Mouse (Mus musculus) embryonic facial prominence, embryonic 15.5 days (tissue): ENCODE measurements around the gene Crhbp. TPM values are rescaled to one million over a fixed set of nuclear protein-coding genes. Genes with fewer than 3 reads are reported as not detected.

Experiments
- ATAC-seq: fragments of 200-750 bp; cut with Nextera tagmentation; 2 replicates; pipeline ENCODE4 v1.8.0; 2017; ENCODE audit warnings: low read depth, moderate TSS enrichment; ENCODE audit not compliant: insufficient number of reproducible peaks, low FRiP score, low TSS enrichment
- H3K27ac ChIP-seq: fragments of 300-500 bp; sonication (generic); replicated peaks from 2 replicates; pipeline ENCODE4 v1.5.1; 2015; ENCODE audit warnings: mild to moderate bottlenecking, inconsistent platforms
- H3K27me3 ChIP-seq: fragments of 300-500 bp; sonication (generic); 2 replicates; pipeline ENCODE4 v1.6.1; 2015; ENCODE audit warnings: inconsistent platforms
- H3K36me3 ChIP-seq: fragments of 300-500 bp; sonication (generic); 2 replicates; pipeline ENCODE4 v1.6.1; 2015; ENCODE audit warnings: mild to moderate bottlenecking, inconsistent platforms
- H3K4me1 ChIP-seq: fragments of 300-500 bp; sonication (generic); 2 replicates; pipeline ENCODE4 v1.6.1; 2015; ENCODE audit warnings: inconsistent platforms
- H3K4me2 ChIP-seq: fragments of 300-500 bp; sonication (generic); replicated peaks from 2 replicates; pipeline ENCODE4 v1.6.1; 2015; ENCODE audit warnings: mild to moderate bottlenecking, inconsistent platforms
- H3K4me3 ChIP-seq: fragments of 300-500 bp; sonication (generic); replicated peaks from 2 replicates; pipeline ENCODE4 v1.5.1; 2015; ENCODE audit warnings: mild to moderate bottlenecking, inconsistent platforms
- H3K9ac ChIP-seq: fragments of 300-500 bp; sonication (generic); 2 replicates; pipeline ENCODE4 v1.6.1; 2015; ENCODE audit warnings: inconsistent platforms
- H3K9me3 ChIP-seq: fragments of 300-500 bp; sonication (generic); replicated peaks from 2 replicates; pipeline ENCODE4 v1.6.1; 2016; ENCODE audit warnings: inconsistent platforms
- WGBS: fragments of 180-500 bp; shearing (Covaris S2); methylation state at CpG from one replicate; pipeline ENCODE4 v1.1.7; 2015; 5-methylcytosine and 5-hydroxymethylcytosine counted together
- polyA plus RNA-seq: library from polyadenylated mRNA; unstranded; fragments of >200 nt; fragmentation: Nextera tagmentation; extraction: Ambion mirVana; gene quantifications from 2 replicates; pipeline ENCODE4 v1.2.1, GENCODE M21; 2015

Crhbp gene
- polyA plus RNA-seq, 1 experiment from 2014 or later = 0.68 TPM

DNA sequence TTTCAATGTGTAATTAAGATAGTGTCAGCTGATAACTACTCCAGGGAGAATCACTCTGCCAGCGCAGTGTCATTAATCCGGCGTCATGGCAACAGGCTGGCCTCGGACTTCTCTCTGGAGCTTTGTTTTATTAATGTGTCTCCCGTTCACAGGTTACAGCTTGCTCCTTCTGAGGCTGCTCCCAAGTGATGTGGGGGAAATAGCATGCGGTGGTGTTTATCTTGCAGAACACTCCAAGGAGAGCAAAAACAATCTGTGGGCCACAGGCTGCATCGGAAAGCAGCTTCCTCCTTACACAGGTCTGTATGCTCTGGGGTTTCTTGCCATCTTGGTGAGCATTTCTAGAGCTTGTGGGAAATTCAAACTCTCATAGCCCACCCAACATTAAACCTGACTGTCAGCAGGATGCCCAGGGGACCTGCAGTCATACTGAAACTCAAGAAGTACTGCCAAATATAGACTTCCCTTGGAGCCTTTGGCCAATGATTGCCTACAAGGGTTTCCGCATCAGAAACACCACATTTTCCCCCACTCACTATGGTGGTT lies 25.4 kb downstream of the Crhbp start:
- ATAC-seq = peak; percentile 80
- H3K4me1 ChIP-seq = no peaks in the 10 kb centered on the region
- no peaks in the 10 kb centered on the region for H3K9me3 ChIP-seq
- H3K4me3 ChIP-seq = no peak overlapping the region
- WGBS = 33% methylated on average over 8 of the region's 8 CpGs
- H3K36me3 ChIP-seq = no peaks in the 10 kb centered on the region
- H3K4me2 ChIP-seq = no peak overlapping the region
- H3K27me3 ChIP-seq = no peaks in the 10 kb centered on the region
- no peak overlapping the region for H3K9ac ChIP-seq
- H3K27ac ChIP-seq = no peak overlapping the region

DNA sequence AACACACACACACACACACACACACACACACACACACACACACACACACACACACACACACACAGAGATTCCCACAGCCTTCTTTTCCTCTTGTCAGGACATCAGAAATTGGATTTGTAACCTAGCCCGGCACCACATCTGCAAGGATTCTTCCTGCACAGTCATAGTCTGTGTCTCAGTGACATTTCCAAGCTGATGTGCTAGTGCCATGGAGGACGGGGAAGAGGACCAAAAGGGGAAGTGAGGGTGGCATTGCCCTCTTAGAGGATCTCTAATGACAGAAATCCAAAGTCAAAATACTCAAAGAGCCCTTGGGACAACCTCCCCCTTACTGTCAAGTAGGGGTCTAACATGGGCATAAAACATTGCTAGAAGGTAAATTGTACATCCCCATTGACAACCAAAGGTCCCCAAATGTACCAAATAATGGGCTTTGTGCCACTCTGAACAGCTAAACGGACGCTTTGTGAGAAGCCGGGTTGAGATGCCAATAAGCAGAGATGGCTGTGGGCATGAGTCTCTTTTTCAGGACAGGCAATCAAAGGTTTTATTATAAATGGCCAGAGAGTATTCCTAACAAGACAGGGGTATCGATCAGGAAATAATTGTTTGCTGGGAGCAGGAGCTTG lies 26.0 kb downstream of the Crhbp start:
- Histone ChIP-seq H3K9me3 (no peaks in the 10 kb centered on the region), H3K4me2 (no peak overlapping the region), H3K4me3 (no peak overlapping the region), H3K27me3 (no peaks in the 10 kb centered on the region), H3K27ac (no peak overlapping the region), H3K9ac (no peak overlapping the region), H3K36me3 (no peaks in the 10 kb centered on the region), H3K4me1 (no peaks in the 10 kb centered on the region)
- ATAC-seq = no peak
- 53% methylated on average over 6 of the region's 6 CpGs for WGBS

GRCm38 (mm10) chr13:95412257-95412656 lies 32.5 kb downstream of the Crhbp start:
- Histone ChIP-seq H3K27ac (no peak overlapping the region), H3K27me3 (no peaks in the 10 kb centered on the region), H3K9ac (no peak overlapping the region), H3K4me1 (no peaks in the 10 kb centered on the region), H3K4me3 (no peak overlapping the region), H3K36me3 (no peaks in the 10 kb centered on the region), H3K9me3 (no peaks in the 10 kb centered on the region), H3K4me2 (no peak overlapping the region)
- no peak for ATAC-seq
- WGBS = 58% methylated on average over 2 of the region's 2 CpGs

DNA sequence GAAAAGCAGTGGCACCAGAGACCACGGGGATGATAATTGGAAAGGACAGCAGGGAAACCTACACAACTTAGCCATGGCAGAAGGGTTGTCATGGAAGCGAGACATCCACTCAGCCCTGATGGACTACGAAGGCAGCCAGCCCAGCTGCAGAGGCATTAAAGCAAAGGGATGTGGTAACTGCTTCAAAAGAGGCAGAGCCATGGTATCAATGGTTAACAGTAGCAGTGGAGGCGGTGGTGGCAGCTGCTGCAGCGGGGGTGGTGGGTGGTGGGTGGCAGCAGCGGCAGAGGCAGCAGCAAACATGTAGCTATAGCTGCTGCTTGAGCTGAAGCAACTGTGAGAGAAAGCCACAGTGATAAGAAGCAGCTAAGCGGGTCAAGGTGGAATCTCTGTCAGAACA lies 51.5 kb downstream of the Crhbp start:
- no peak for ATAC-seq
- no peak overlapping the region for H3K27ac ChIP-seq
- H3K4me1 ChIP-seq = no peaks in the 10 kb centered on the region
- no peak overlapping the region for H3K9ac ChIP-seq
- no peak overlapping the region for H3K4me2 ChIP-seq
- H3K9me3 ChIP-seq = 0 out of 2 replicates have a peak, but pooled peaks cover 14% of the 10 kb centered on the region
- H3K27me3 ChIP-seq = no peaks in the 10 kb centered on the region
- no peak overlapping the region for H3K4me3 ChIP-seq
- no peaks in the 10 kb centered on the region for H3K36me3 ChIP-seq
- 88% methylated on average over 7 of the region's 7 CpGs for WGBS

- 0 out of 2 replicates have a peak overlapping the region, but pooled peaks have one; percentile 12 for H3K4me2 ChIP-seq
- no peak for ATAC-seq
- no peak overlapping the region for H3K27ac ChIP-seq
- no peaks in the 10 kb centered on the region for H3K4me1 ChIP-seq
- H3K9ac ChIP-seq = no peak overlapping the region
- no peaks in the 10 kb centered on the region for H3K27me3 ChIP-seq
- 29% methylated on average over 24 of the region's 24 CpGs for WGBS
- H3K4me3 ChIP-seq = no peak overlapping the region
- no peaks in the 10 kb centered on the region for H3K9me3 ChIP-seq
- no peaks in the 10 kb centered on the region for H3K36me3 ChIP-seq
Observed at GRCm38 (mm10) chr13:95389866-95390865, 54.6 kb downstream of the Crhbp start.

GRCm38 (mm10) chr13:95388226-95388625 lies 56.5 kb downstream of the Crhbp start:
- Histone ChIP-seq H3K9ac (no peak overlapping the region), H3K27ac (no peak overlapping the region), H3K4me2 (no peak overlapping the region), H3K4me1 (no peaks in the 10 kb centered on the region), H3K27me3 (no peaks in the 10 kb centered on the region), H3K9me3 (no peaks in the 10 kb centered on the region), H3K36me3 (no peaks in the 10 kb centered on the region), H3K4me3 (no peak overlapping the region)
- no peak for ATAC-seq
- 78% methylated on average over 5 of the region's 5 CpGs for WGBS

- WGBS = 57% methylated on average over 5 of the region's 5 CpGs
- no peak overlapping the region for H3K4me3 ChIP-seq
- H3K27me3 ChIP-seq = no peaks in the 10 kb centered on the region
- no peaks in the 10 kb centered on the region for H3K4me1 ChIP-seq
- ATAC-seq = no peak
- no peaks in the 10 kb centered on the region for H3K9me3 ChIP-seq
- no peak overlapping the region for H3K4me2 ChIP-seq
- no peaks in the 10 kb centered on the region for H3K36me3 ChIP-seq
- H3K27ac ChIP-seq = no peak overlapping the region
- H3K9ac ChIP-seq = no peak overlapping the region
Observed at GRCm38 (mm10) chr13:95382418-95382817, 62.3 kb downstream of the Crhbp start.

Other genes starting within 250 kb of the Crhbp start
- gene Pde8b, start 194.6 kb downstream of the Crhbp start, polyA plus RNA-seq = 3.1 and 3.7 TPM in 2 replicates
- gene Zbed3, start 121.3 kb downstream of the Crhbp start, polyA plus RNA-seq = 57.1 and 59.8 TPM in 2 replicates
- gene Aggf1, start 69.6 kb downstream of the Crhbp start, polyA plus RNA-seq = 35.1 and 35.2 TPM in 2 replicates
- 5.2 and 6.3 TPM in 2 replicates for gene S100z, start 33.8 kb upstream of the Crhbp start, polyA plus RNA-seq
- 4.5 and 5.1 TPM in 2 replicates for gene F2rl1, start 80.3 kb upstream of the Crhbp start, polyA plus RNA-seq
- gene F2r, start 173.6 kb upstream of the Crhbp start, polyA plus RNA-seq = 81.7 and 82.3 TPM in 2 replicates